Mouse (Mus musculus): ENCODE results near the gene Tph2. TPM values are rescaled to one million over a fixed set of nuclear protein-coding genes. Genes with fewer than 3 reads are reported as not detected.

Tph2 gene
- polyA plus RNA-seq, 1 experiment from 2014 or later: not detected

- no peak for ATAC-seq (ENCODE audit: low FRiP score, low TSS enrichment)
- Histone ChIP-seq H3K4me2 (replicated peaks; ENCODE audit: low read depth, low read length) (no peak overlapping the region), H3K4me1 (ENCODE audit: control insufficient read depth, insufficient read depth, low read length) (no peaks in the 10 kb centered on the region), H3K36me3 (ENCODE audit: control insufficient read depth, insufficient read depth, low read length) (no peaks in the 10 kb centered on the region), H3K9me3 (ENCODE audit: control insufficient read depth, low read length) (no peaks in the 10 kb centered on the region), H3K4me3 (ENCODE audit: low read length) (no peak overlapping the region), H3K27me3 (ENCODE audit: control insufficient read depth, insufficient read depth, low read length) (no peaks in the 10 kb centered on the region), H3K27ac (ENCODE audit: low read depth, low read length) (no peak overlapping the region), H3K9ac (ENCODE audit: low read depth, low read length) (no peak overlapping the region)
- WGBS: 74% methylated on average over 5 of the region's 5 CpGs
Observed at GRCm38 (mm10) chr10:115160289-115160688, 24.5 kb downstream of the Tph2 start.

GRCm38 (mm10) chr10:115147308-115147707 lies 37.5 kb downstream of the Tph2 start:
- 66% methylated on average over 5 of the region's 5 CpGs for WGBS
- ATAC-seq (ENCODE audit: low FRiP score, low TSS enrichment): no peak

GRCm38 (mm10) chr10:115146257-115146898 lies 38.4 kb downstream of the Tph2 start:
- Histone ChIP-seq H3K4me2 (replicated peaks; ENCODE audit: low read depth, low read length) (no peak overlapping the region), H3K9me3 (ENCODE audit: control insufficient read depth, low read length) (no peaks in the 10 kb centered on the region), H3K4me1 (ENCODE audit: control insufficient read depth, insufficient read depth, low read length) (no peaks in the 10 kb centered on the region), H3K36me3 (ENCODE audit: control insufficient read depth, insufficient read depth, low read length) (no peaks in the 10 kb centered on the region), H3K27ac (ENCODE audit: low read depth, low read length) (no peak overlapping the region), H3K9ac (ENCODE audit: low read depth, low read length) (no peak overlapping the region), H3K4me3 (ENCODE audit: low read length) (no peak overlapping the region), H3K27me3 (ENCODE audit: control insufficient read depth, insufficient read depth, low read length) (no peaks in the 10 kb centered on the region)
- WGBS: 87% methylated on average over 8 of the region's 8 CpGs
- no peak for ATAC-seq (ENCODE audit: low FRiP score, low TSS enrichment)

More at GRCm38 (mm10) chr10:115147308-115147707, 37.5 kb downstream of the Tph2 start:
- Histone ChIP-seq H3K27me3 (ENCODE audit: control insufficient read depth, insufficient read depth, low read length) (no peaks in the 10 kb centered on the region), H3K27ac (ENCODE audit: low read depth, low read length) (no peak overlapping the region), H3K9me3 (ENCODE audit: control insufficient read depth, low read length) (no peaks in the 10 kb centered on the region), H3K4me3 (ENCODE audit: low read length) (no peak overlapping the region), H3K36me3 (ENCODE audit: control insufficient read depth, insufficient read depth, low read length) (no peaks in the 10 kb centered on the region), H3K9ac (ENCODE audit: low read depth, low read length) (no peak overlapping the region), H3K4me1 (ENCODE audit: control insufficient read depth, insufficient read depth, low read length) (no peaks in the 10 kb centered on the region), H3K4me2 (replicated peaks; ENCODE audit: low read depth, low read length) (no peak overlapping the region)

GRCm38 (mm10) chr10:115144542-115144941 lies 40.3 kb downstream of the Tph2 start:
- Histone ChIP-seq H3K27me3 (ENCODE audit: control insufficient read depth, insufficient read depth, low read length) (no peaks in the 10 kb centered on the region), H3K27ac (ENCODE audit: low read depth, low read length) (no peak overlapping the region), H3K9ac (ENCODE audit: low read depth, low read length) (no peak overlapping the region), H3K9me3 (ENCODE audit: control insufficient read depth, low read length) (no peaks in the 10 kb centered on the region), H3K4me1 (ENCODE audit: control insufficient read depth, insufficient read depth, low read length) (no peaks in the 10 kb centered on the region), H3K4me3 (ENCODE audit: low read length) (no peak overlapping the region), H3K36me3 (ENCODE audit: control insufficient read depth, insufficient read depth, low read length) (no peaks in the 10 kb centered on the region), H3K4me2 (replicated peaks; ENCODE audit: low read depth, low read length) (no peak overlapping the region)
- WGBS: 35% methylated on average over 5 of the region's 5 CpGs
- no peak for ATAC-seq (ENCODE audit: low FRiP score, low TSS enrichment)

- H3K9me3 ChIP-seq (ENCODE audit: control insufficient read depth, low read length): no peaks in the 10 kb centered on the region
- no peaks in the 10 kb centered on the region for H3K4me1 ChIP-seq (ENCODE audit: control insufficient read depth, insufficient read depth, low read length)
- WGBS: 53% methylated on average over 6 of the region's 6 CpGs
- no peak overlapping the region for H3K4me2 ChIP-seq (replicated peaks; ENCODE audit: low read depth, low read length)
- no peak overlapping the region for H3K27ac ChIP-seq (ENCODE audit: low read depth, low read length)
- H3K27me3 ChIP-seq (ENCODE audit: control insufficient read depth, insufficient read depth, low read length): no peaks in the 10 kb centered on the region
- no peak overlapping the region for H3K9ac ChIP-seq (ENCODE audit: low read depth, low read length)
- no peak overlapping the region for H3K4me3 ChIP-seq (ENCODE audit: low read length)
- ATAC-seq (ENCODE audit: low FRiP score, low TSS enrichment): no peak
- no peaks in the 10 kb centered on the region for H3K36me3 ChIP-seq (ENCODE audit: control insufficient read depth, insufficient read depth, low read length)
Observed at GRCm38 (mm10) chr10:115143641-115144040, 41.2 kb downstream of the Tph2 start.

- Histone ChIP-seq H3K4me1 (ENCODE audit: control insufficient read depth, insufficient read depth, low read length) (no peaks in the 10 kb centered on the region), H3K4me2 (replicated peaks; ENCODE audit: low read depth, low read length) (no peak overlapping the region), H3K27ac (ENCODE audit: low read depth, low read length) (no peak overlapping the region), H3K4me3 (ENCODE audit: low read length) (no peak overlapping the region), H3K9me3 (ENCODE audit: control insufficient read depth, low read length) (no peaks in the 10 kb centered on the region), H3K36me3 (ENCODE audit: control insufficient read depth, insufficient read depth, low read length) (no peaks in the 10 kb centered on the region), H3K27me3 (ENCODE audit: control insufficient read depth, insufficient read depth, low read length) (no peaks in the 10 kb centered on the region), H3K9ac (ENCODE audit: low read depth, low read length) (no peak overlapping the region)
- no peak for ATAC-seq (ENCODE audit: low FRiP score, low TSS enrichment)
- WGBS: 80% methylated on average over 7 of the region's 7 CpGs
Observed at GRCm38 (mm10) chr10:115137016-115137415, 47.8 kb downstream of the Tph2 start.

GRCm38 (mm10) chr10:115127907-115128306 lies 56.9 kb downstream of the Tph2 start:
- H3K27ac ChIP-seq (ENCODE audit: low read depth, low read length): no peak overlapping the region
- H3K4me1 ChIP-seq (ENCODE audit: control insufficient read depth, insufficient read depth, low read length): no peaks in the 10 kb centered on the region
- no peak overlapping the region for H3K4me2 ChIP-seq (replicated peaks; ENCODE audit: low read depth, low read length)
- H3K36me3 ChIP-seq (ENCODE audit: control insufficient read depth, insufficient read depth, low read length): no peaks in the 10 kb centered on the region
- H3K9ac ChIP-seq (ENCODE audit: low read depth, low read length): no peak overlapping the region
- 41% methylated on average over 1 of the region's 1 CpGs for WGBS
- no peaks in the 10 kb centered on the region for H3K9me3 ChIP-seq (ENCODE audit: control insufficient read depth, low read length)
- H3K4me3 ChIP-seq (ENCODE audit: low read length): no peak overlapping the region
- H3K27me3 ChIP-seq (ENCODE audit: control insufficient read depth, insufficient read depth, low read length): no peaks in the 10 kb centered on the region
- ATAC-seq (ENCODE audit: low FRiP score, low TSS enrichment): no peak

- H3K4me2 ChIP-seq (replicated peaks; ENCODE audit: low read depth, low read length): no peak overlapping the region
- ATAC-seq (ENCODE audit: low FRiP score, low TSS enrichment): no peak
Observed at GRCm38 (mm10) chr10:115125550-115125949, 59.3 kb downstream of the Tph2 start.

GRCm38 (mm10) chr10:115125027-115125426 lies 59.8 kb downstream of the Tph2 start:
- Histone ChIP-seq H3K27me3 (ENCODE audit: control insufficient read depth, insufficient read depth, low read length) (no peaks in the 10 kb centered on the region), H3K27ac (ENCODE audit: low read depth, low read length) (no peak overlapping the region), H3K36me3 (ENCODE audit: control insufficient read depth, insufficient read depth, low read length) (no peaks in the 10 kb centered on the region), H3K9me3 (ENCODE audit: control insufficient read depth, low read length) (no peaks in the 10 kb centered on the region), H3K9ac (ENCODE audit: low read depth, low read length) (no peak overlapping the region), H3K4me1 (ENCODE audit: control insufficient read depth, insufficient read depth, low read length) (no peaks in the 10 kb centered on the region), H3K4me3 (ENCODE audit: low read length) (no peak overlapping the region), H3K4me2 (replicated peaks; ENCODE audit: low read depth, low read length) (no peak overlapping the region)
- 62% methylated on average over 5 of the region's 5 CpGs for WGBS
- no peak for ATAC-seq (ENCODE audit: low FRiP score, low TSS enrichment)

More at GRCm38 (mm10) chr10:115125550-115125949, 59.3 kb downstream of the Tph2 start:
- Histone ChIP-seq H3K36me3 (ENCODE audit: control insufficient read depth, insufficient read depth, low read length) (no peaks in the 10 kb centered on the region), H3K27me3 (ENCODE audit: control insufficient read depth, insufficient read depth, low read length) (no peaks in the 10 kb centered on the region), H3K4me1 (ENCODE audit: control insufficient read depth, insufficient read depth, low read length) (no peaks in the 10 kb centered on the region), H3K9ac (ENCODE audit: low read depth, low read length) (no peak overlapping the region), H3K9me3 (ENCODE audit: control insufficient read depth, low read length) (no peaks in the 10 kb centered on the region), H3K4me3 (ENCODE audit: low read length) (no peak overlapping the region), H3K27ac (ENCODE audit: low read depth, low read length) (no peak overlapping the region)
- 26% methylated on average over 5 of the region's 5 CpGs for WGBS

All from kidney, embryonic 14.5 days (tissue).